Mouse (Mus musculus) adrenal gland, postnatal 14 days (tissue): ENCODE results near the gene Veph1. TPM values are rescaled to one million over a fixed set of nuclear protein-coding genes. Genes with fewer than 3 reads are reported as not detected.

Experiments used
- DNase-seq: peaks from one replicate; pipeline ENCODE4 v3.0.0; 2021; ENCODE audit warnings: mixed read lengths
- total RNA-seq: library from RNA; stranded (reverse); gene quantifications from 2 replicates; pipeline ENCODE4 v1.2.3, GENCODE M21; 2021

Veph1 gene
- total RNA-seq, 1 experiment from 2014 or later, result not detected

- DNase-seq, result peak; percentile 11
Measured at GRCm38 (mm10) chr3:66221243-66221611, 75.4 kb downstream of the Veph1 start.

GRCm38 (mm10) chr3:66220554-66221242, 75.9 kb downstream of the Veph1 start:
- DNase-seq, result peak; percentile 63

- no peak for DNase-seq
Measured at GRCm38 (mm10) chr3:66219655-66220191, 76.9 kb downstream of the Veph1 start, which contains the start of gene Ptx3. TSS of gene Ptx3 (plus strand) at chr3:66219910.

GRCm38 (mm10) chr3:66215759-66216158, 80.9 kb downstream of the Veph1 start:
- DNase-seq, result no peak

GRCm38 (mm10) chr3:66213524-66213923, 83.1 kb downstream of the Veph1 start:
- no peak for DNase-seq

GRCm38 (mm10) chr3:66208836-66209573, 87.6 kb downstream of the Veph1 start:
- DNase-seq, result peak; percentile 44

GRCm38 (mm10) chr3:66193910-66194562, 102.6 kb downstream of the Veph1 start:
- no peak for DNase-seq

GRCm38 (mm10) chr3:66179647-66180046, 117.0 kb downstream of the Veph1 start:
- DNase-seq, result peak; percentile 15

GRCm38 (mm10) chr3:66172907-66173306, 123.7 kb downstream of the Veph1 start:
- DNase-seq, result no peak

GRCm38 (mm10) chr3:66169873-66170538, 126.6 kb downstream of the Veph1 start:
- no peak for DNase-seq

- DNase-seq, result no peak
Measured at GRCm38 (mm10) chr3:66166606-66167290, 129.9 kb downstream of the Veph1 start.

- DNase-seq, result no peak
Measured at GRCm38 (mm10) chr3:66165026-66165425, 131.6 kb downstream of the Veph1 start.

GRCm38 (mm10) chr3:66164585-66164984, 132.1 kb downstream of the Veph1 start:
- no peak for DNase-seq

GRCm38 (mm10) chr3:66162612-66163011, 134.0 kb downstream of the Veph1 start:
- no peak for DNase-seq

GRCm38 (mm10) chr3:66157947-66158346, 138.7 kb downstream of the Veph1 start:
- no peak for DNase-seq

- no peak for DNase-seq
Measured at GRCm38 (mm10) chr3:66137601-66138000, 159.0 kb downstream of the Veph1 start.

- DNase-seq, result no peak
Measured at GRCm38 (mm10) chr3:66131264-66131950, 165.2 kb downstream of the Veph1 start.

- DNase-seq, result no peak
Measured at GRCm38 (mm10) chr3:66129689-66130088, 166.9 kb downstream of the Veph1 start.

- DNase-seq, result no peak
Measured at GRCm38 (mm10) chr3:66105493-66105892, 191.1 kb downstream of the Veph1 start.

GRCm38 (mm10) chr3:66102599-66102932, 194.1 kb downstream of the Veph1 start:
- DNase-seq, result no peak
